ENCODE assay signal across 17 mouse cellular contexts in the genomic region with DNA sequence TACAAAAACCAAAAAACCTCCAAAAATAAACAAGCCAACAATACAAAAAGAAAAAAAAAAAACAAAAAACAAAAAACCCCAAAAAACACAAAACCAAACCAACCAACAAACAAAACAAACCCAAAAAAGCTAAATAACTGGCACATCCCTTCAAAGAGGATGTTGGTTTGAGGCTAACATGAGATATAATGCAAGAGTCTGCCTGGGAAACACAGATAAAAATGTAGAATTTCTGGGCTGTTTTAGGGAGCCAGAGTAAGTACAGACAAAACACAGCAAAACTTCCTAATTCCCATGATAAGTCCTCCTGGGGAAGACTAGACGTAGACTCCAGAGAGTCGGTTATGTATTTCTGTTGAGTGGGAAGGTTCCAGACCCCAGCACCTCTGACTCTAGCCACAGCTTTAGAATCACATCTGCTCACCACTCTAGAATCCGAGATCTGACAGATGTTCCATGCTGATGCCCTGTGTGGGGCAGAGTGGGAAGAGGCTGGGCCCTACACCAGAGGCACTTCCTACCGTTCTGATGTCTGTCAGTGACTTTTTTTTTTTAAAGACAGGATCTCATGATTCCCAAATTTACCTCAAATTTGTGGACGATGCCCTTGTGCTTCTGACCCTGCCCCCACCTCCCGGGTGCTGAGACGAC. TPM values are rescaled to one million over a fixed set of nuclear protein-coding genes. Genes with fewer than 3 reads are reported as not detected.
"Had no signal": no experiment of that assay in that cellular context is flagged by ENCODE, and none has a peak within 500 bp of the region (broad histone marks: within the 10 kb centered on the region; RNA-seq: fewer than 3 reads in every experiment).

No protein-coding gene starts in this region.

- DNase-seq: kidney, adult 18-20 months; kidney, postnatal 10 days; kidney, postnatal 4 days; left cerebral cortex, postnatal 4 days; lung, postnatal 14 days; midbrain, embryonic 14.5 days; retina, postnatal 1 day; right cerebral cortex, postnatal 4 days; spleen, adult 18-20 months; thymus, adult 18-20 months; thymus, postnatal 14 days had no signal

- ATAC-seq: intestine, embryonic 15.5 days had no signal

- H3K27me3 ChIP-seq: intestine, embryonic 15.5 days; limb, embryonic 15.5 days; lung, embryonic 15.5 days; neural tube, embryonic 13.5 days had no signal

- H3K4me2 ChIP-seq: intestine, embryonic 15.5 days; limb, embryonic 15.5 days; lung, embryonic 15.5 days; neural tube, embryonic 13.5 days had no signal

- H3K27ac ChIP-seq: intestine, embryonic 15.5 days; limb, embryonic 15.5 days; lung, embryonic 15.5 days; midbrain, embryonic 10.5 days; neural tube, embryonic 13.5 days had no signal

- H3K4me1 ChIP-seq: intestine, embryonic 15.5 days; midbrain, embryonic 10.5 days; neural tube, embryonic 13.5 days had no signal

- H3K9ac ChIP-seq: intestine, embryonic 15.5 days; limb, embryonic 15.5 days; lung, embryonic 15.5 days; neural tube, embryonic 13.5 days had no signal

- H3K4me3 ChIP-seq: intestine, embryonic 15.5 days; limb, embryonic 15.5 days; lung, embryonic 15.5 days; midbrain, embryonic 10.5 days; neural tube, embryonic 13.5 days had no signal

- H3K9me3 ChIP-seq: intestine, embryonic 15.5 days; limb, embryonic 15.5 days; lung, embryonic 15.5 days; midbrain, embryonic 10.5 days; neural tube, embryonic 13.5 days had no signal

RNA-seq across cellular contexts. Expression of gene Calml4, which starts 19.2 kb away (rescaled TPM):
- total RNA-seq: left cerebral cortex, adult 18-20 months had no signal
